Mouse (Mus musculus) cerebral cortex, adult 2 months (tissue): ENCODE measurements around the gene Krt88.

ENCODE experiments used
- WGBS: fragments of 180-500 bp; shearing (Covaris S2); methylation state at CpG from one replicate; pipeline ENCODE4 v1.1.7; 2018; 5-methylcytosine and 5-hydroxymethylcytosine counted together

Gene Krt88

DNA sequence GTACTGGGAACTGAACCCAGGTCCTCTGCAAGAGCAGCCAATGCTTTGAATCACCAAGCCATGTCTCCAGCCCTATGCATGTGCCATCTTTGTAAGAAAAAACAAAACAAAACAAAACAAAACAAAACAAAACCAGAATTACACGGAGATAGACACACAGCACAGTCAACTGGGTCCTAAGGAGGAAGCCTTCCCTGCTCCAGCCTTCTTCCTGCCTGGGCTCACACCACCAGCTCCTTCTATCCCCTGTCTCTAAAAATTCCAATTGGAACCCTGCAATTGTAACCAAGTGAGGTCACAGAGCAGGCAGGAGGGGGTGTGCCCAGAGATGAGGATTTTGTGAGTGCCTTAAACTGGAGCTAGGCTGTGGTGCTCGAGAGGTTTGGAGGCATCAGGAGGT, at the start of gene Krt88:
TSS of gene Krt88 (plus strand) at position 301 of the 400 bp plus-strand sequence.
- WGBS, result 78% methylated on average over 2 of the region's 2 CpGs

DNA sequence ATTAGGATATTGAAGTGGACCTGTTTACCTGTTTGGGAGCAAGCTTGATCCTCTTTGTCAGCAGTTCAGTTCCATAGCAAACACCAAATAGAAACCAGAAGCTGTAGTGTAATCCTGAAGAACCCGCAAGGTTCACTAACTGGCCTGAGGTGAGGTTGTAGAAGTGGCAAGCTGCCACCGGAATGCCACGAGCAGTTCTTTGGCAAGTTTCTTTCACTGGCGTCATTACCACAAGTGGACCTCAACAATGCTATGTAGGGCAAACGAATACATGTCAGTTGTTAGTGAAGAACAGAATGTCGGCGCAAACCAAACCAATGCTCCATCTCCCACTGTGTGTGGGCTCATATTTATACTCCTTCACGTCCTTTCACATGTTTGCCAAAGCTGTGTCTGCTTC, 49.3 kb upstream of the Krt88 start:
- WGBS, result 55% methylated on average over 8 of the region's 8 CpGs

DNA sequence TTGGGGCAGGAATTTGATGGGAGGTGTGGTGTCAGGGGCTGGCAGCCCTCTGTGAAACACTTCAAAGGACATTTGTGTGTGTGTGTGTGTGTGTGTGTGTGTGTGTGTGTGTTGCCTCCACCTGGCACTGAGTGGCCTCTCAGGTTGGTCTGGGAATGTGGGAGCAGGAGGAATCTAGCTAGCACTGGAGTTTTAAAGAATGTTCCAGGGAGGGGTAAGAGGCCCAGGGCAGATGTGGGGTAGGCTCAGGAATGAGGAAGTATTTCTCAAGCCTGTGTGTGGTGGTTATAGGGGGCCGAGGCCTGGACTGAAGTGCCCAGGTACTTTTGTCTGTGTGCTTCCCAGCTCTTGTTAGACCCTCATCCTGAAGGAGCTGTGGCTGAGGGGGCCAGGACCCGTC, 36.8 kb upstream of the Krt88 start, which contains the start of gene Krt7:
TSS of gene Krt7 (plus strand) at position 269 of the 400 bp plus-strand sequence.
- 75% methylated on average over 2 of the region's 2 CpGs for WGBS

DNA sequence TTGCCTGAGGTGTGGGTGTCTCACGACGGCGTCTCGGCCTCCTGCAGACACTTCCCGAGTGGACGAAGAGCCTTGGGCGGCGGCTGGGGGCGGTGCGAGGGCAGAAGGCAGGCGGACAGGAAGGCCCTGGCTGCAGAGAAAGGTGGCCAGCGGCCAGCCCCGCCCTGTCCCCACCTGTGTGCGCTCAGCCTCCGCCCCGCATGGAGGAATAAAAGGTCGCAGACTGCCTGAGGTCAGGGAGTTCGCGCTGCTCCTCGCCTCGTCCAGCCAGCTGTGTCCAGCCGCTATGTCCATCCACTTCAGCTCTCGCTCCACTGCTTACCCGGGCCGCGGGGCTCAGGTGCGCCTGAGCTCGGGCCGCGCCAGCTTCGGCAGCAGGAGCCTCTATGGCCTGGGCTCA, 35.4 kb upstream of the Krt88 start:
- 35% methylated on average over 31 of the region's 31 CpGs for WGBS

DNA sequence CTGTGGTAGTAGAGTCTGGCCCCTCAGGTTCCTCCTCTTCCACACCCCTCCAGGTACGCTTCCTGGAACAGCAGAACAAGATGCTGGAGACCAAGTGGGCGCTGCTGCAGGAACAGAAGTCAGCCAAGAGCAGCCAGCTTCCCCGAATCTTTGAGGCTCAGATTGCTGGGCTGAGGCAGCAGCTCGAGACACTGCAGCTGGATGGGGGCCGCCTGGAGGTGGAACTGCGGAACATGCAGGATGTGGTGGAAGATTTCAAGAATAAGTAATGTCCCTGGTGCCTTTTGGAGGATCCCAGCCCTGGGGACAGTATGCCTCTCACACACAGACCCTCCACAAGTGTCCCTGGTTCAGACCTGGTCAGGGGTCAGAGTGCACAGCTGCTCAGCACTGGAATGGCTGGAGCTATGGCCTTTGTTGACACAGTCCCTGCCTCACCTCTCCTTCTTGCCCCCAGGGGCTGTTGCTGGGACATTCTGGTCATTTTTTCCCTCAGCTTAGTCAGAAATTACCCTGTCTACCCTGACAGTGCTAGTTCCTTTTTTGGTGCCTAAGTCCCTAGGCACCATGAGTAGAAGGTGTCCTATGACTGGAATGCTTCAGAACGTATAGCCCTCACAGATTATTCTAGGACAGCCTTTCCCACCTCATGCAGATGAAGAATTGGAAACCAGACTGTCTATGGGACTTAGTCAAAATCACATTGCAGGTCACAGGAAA, 33.5 kb upstream of the Krt88 start:
- 64% methylated on average over 7 of the region's 7 CpGs for WGBS

DNA sequence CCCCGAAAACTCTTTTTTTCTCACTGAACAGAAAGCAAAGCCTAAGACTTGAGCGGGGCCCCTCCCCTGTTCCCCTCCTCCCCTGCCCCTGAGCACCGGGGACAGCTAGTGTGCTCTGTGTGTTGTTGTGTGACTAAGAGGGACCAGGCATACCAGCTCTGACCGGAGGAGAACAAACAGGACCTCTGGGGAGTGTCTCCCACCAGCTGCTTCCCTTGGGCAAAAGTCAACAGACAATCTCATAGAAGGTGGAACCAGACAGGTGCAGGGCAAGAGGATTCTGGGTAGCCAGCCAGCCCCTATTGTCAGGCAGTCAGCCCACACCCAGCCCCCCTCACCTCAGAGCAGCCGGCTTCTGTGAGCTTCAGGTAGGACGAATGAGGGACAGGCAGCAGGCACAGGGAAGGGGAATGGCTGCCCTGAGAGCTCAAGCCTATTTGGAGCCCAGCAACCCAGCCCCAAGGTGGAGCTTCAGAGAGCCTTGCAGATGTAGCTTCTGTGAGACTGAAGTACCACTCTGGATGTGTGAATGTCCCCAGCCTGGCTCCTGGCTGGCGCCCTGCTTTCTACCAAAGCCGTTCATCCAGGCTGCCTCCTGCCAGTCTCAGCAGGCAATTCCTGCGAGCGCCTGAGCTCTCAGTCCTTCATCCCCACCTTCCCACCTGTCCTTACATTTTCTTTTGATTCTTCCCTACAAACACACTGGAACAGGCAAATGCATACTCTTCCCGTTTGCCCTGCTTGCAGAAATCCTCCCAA, 32.6 kb upstream of the Krt88 start:
- 60% methylated on average over 11 of the region's 11 CpGs for WGBS

DNA sequence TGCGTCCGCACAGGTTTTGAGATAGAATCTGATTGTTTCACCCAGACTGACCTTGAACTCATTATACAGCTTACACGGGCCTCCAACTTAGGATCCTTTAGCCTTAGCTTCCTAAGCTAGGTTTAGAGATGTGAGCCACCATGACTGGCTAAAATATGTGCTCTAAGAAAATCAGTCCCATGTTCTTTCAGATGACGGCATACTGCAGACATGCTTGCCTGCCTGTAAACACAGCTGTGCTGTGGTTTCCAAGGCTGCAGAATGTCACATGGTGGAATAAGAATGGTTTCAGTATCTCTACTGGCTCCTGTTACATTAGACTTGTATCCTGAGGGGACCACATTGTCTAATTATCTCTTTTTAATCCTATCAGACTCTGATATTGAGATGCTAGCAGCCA, 28.6 kb upstream of the Krt88 start:
- 71% methylated on average over 4 of the region's 4 CpGs for WGBS

DNA sequence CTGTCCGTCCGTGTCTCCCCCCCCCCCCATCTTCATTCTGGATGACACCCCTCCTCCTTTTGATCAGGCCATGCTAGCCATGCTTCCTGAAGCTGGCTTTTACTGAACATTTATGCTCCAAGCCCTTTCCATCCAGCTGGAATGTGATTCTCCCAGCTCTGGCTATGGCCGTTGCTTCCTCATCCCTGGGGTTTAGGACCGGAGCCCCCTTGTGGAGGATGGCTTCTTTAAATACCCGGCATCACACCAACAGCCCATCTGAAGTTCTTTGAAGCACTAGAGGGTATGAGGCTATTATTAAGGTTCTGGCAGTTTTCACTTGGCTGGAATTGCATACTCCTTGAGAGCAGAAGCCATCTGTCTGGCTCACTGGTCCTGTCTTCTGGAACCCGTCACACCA, 26.6 kb upstream of the Krt88 start:
- WGBS, result 58% methylated on average over 6 of the region's 6 CpGs

DNA sequence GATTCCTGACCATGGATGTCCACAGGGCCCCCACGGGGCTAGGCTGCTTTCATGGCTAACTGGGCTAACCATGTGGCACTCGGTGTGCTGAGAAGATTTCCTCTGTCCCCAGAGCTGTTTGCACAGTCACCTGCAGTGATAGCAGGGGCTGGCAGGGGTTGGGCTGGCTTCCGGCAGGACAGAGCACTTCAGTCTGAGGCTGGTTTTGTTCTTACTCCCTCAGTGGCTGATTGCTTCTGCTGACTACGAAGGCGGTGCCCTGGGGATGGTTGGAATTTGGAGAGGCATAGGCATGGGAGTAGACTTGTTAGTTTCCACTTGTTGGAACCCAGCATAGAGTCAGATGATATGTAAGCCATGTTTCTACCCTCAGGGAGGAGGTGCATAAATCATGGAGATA, 22.6 kb upstream of the Krt88 start:
- WGBS, result 46% methylated on average over 5 of the region's 5 CpGs

DNA sequence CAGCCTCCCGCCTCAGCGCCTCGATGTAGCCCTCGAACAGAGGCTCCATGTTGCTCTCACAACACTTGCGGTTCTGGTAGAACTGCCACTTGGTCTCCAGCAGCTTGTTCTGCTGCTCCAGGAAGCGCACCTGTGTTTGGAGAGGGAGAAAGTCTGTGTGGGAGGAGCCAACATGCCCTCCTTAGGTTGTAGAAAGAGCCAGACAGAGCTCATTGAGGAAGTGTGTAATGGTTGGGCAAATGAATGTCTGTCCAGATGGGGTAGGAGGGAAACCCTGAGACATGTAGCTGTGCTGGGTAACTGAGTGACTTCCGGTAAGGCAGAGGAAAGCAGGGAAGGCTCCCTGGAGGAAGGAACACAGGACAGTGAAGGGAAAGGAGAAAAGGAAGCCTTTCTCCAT, 10.9 kb upstream of the Krt88 start:
- 92% methylated on average over 7 of the region's 7 CpGs for WGBS

DNA sequence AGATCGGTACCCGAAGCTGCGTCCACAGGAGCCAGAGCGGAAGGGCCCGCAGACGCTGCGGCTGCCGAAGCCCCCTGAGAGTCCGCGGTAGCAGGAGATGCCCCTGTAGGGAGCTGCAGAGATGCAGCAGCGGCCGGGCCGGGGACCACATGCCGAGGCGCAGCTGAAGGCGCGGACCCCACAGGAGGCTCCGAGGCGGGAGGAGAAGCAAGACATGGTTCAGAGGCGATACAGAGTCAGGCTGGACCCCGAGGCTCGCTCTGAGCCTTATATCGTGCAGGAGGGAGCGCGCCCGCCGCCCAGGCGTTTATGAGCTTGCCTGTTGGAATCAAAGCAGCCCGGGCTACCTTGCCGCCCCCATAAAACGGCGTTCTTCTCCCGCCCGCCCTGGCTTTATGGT, 9.0 kb upstream of the Krt88 start, which contains the start of gene Krt87:
TSS of gene Krt87 (minus strand) at position 250 of the 400 bp plus-strand sequence.
- WGBS, result 6% methylated on average over 34 of the region's 34 CpGs

DNA sequence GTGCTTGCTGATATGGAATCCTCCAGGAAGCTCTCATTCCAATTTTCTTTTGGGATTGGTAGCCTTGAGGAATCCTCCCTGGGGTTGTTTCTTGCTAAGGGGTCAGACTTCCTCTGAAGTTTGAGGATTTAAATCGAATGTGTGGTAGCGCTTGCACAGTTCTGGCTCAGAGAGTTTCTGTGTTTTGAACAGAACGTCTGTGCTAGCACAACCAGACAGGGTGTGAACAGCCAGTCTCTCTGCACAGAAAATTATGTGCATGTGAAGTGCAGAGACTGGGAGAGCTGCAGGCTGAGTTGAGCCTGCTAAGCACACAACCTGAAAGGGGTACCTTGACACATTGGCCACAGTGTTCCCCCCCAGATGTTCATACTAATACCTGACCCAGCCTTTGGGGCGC, 6.7 kb upstream of the Krt88 start:
- WGBS, result 59% methylated on average over 4 of the region's 4 CpGs

DNA sequence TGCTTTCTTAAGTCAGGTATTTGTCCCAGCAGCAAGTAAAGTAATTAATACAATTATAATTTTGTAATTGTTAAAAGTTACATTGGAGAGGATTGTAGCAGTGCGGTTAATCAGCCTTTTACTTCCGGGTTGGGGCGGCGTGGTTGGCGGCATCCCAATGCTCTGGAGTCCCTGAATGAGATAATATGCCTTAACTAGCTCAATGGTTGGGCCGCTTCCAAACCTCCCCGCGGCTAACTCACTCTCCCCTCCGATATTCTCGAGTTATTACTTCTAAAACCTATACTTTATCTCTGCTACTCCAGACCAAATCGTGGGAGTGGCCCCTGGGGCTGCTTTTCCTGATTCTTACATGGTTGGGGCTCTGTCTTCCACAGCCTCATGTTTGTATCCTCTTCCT, 972 bp upstream of the Krt88 start:
- WGBS, result 47% methylated on average over 11 of the region's 11 CpGs

DNA sequence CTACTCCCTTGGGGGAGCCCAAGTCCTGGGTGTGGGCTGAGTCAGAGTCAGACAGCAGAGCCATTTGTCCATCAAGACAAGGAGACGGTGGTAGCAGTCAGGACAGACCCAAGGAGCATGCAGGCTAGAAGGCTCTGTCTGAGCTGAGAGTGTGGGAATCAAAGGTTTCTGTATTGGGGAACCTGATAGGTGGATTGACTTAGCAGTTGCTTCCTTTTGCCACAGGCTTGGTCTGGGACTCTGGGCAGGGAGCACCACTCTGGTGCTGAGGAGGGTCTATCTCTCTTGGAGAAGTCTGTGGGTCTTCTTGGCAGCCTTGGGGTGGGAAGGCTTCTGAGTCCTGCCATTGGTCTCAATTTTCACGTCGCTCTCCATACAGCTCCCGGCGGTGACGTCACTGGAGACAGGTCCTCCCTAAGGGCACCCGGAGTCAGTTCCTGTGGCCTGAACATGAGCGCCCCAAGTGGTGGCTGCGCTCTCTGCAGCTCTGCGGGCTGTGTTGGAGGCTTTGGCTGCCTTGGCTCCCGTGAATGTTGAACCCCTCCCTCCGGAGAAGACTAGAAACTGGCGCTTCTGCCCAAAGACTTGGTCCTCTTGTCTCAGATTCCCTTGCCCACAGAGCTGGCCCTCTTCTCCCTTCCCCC, 5.7 kb downstream of the Krt88 start:
- WGBS, result 7% methylated on average over 13 of the region's 13 CpGs

DNA sequence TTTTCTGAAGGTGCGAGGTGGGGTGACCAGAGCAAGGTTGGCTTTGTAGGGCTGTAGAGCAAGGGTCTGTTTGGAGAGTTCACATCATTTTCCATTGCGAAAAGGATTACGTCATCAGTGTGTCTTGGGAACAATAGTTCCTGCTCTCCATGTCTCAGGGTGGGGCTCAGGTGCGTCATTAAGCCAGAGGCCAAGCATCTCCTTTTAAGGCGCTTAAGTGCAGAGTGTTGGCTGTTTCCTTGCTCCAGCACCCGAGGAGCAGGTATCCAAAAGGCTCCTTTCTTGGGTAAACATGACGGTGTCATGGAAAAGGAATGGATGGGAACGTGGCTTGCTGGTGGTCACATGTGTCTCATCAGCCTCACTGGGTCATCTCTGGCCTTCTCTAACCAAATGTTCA, 7.2 kb downstream of the Krt88 start:
- WGBS, result 89% methylated on average over 8 of the region's 8 CpGs

DNA sequence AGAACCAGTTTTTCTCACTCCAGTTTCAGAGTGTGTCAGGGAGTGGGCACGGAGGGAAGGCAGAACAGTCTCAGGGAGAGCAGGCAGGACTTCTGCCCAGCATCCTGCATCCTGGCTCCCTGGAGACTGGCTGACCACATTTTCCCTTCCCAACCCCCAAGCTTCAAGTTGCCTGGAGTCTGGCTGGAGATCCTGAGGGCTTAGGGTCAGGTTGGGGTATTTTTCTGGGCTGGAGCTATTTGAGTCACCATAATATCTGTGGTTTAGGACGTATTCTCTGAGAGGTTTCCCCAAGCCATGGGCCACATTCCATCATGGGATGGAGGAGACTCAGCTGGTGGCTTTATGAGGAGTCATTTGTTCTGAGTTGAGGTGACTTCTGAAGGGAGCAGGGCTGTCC, 7.7 kb downstream of the Krt88 start:
- WGBS, result 87% methylated on average over 2 of the region's 2 CpGs

DNA sequence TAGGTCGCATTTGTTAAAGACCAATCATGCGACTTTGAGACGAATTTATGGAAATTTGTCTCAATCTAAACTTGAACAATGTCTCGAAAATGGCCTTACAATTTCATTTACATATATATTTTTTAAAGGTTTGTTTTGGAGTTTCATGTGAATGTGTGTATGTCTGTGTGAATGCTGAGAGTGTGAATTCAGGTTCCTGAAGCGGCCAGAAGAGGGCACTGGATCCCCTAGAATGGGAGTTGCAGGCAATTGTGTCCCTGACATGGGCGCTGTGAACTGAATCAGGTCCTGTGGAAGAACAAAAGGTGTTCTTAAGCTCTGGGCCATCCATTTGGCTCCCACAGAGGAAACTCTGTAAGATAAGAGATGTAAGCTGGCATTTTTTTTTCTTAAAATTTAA, 8.3 kb downstream of the Krt88 start:
- WGBS, result 93% methylated on average over 6 of the region's 6 CpGs

DNA sequence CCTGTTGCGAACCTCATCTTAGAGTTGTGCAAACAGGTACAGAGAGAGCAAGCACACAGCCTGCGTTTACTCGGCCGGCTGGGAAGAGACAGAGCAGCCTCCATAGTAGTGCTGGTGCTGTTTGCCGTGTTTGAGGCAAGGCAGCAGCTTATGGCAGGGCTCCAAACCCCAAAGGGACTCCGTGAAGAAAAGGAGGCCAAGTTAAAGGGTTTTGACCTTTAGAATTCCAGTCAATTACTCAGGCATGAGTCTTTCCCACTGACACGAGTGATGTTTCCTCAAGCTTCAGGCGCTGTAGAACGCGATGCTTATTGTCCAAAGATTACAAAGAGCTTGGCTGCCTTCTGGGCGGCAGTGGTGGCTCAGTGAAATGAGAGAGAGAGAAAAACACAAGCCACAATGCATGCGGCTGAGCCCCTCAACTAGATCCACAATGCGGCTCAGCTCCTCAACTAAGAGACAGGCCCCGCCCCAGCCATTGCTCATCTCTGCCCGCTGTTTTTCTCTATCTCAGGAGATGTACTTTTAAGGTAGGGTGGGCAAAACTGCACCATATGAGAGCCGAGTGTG, 10.9 kb downstream of the Krt88 start:
- 60% methylated on average over 16 of the region's 16 CpGs for WGBS

DNA sequence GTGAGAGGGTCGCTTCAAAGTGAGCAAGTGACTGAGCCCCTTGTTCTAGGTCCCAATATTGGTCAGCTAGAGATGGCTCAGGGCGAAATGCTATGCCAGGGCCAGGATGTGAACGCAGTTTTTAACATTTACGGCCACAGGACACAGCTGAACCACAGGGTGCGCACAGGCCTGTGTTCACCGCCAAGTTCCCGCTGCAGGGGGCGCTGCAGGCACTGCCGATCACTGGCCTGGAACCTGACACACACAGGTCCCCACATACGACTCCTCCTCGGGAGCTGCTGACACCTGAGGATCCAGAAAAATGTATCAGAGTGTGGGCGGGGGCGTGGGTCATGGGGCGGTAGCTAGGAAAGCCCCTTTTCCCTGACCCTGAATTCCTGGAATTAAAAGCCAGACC, 11.7 kb downstream of the Krt88 start:
- 85% methylated on average over 14 of the region's 14 CpGs for WGBS

DNA sequence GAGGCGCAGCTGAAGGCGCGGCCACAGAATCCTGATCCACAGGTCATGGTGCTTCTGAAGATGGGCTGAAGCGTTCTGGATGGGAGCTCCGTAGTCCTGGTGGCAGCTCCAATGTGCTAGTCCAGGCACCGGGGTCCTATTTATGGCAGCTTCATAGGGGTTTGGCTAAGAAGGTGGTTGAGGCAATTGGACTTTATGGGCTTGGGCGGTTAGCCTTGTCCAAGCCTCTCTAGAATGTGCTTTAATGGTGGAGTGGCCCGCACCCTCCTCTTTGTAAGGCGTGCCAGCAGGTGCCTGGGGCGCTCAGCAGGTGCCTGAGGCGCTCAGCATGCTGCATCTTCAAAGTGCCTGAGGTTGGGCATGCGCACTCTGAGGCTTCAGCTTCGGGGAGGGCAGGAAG, 16.1 kb downstream of the Krt88 start, which contains the start of gene Krt81:
TSS of gene Krt81 (minus strand) at position 101 of the 400 bp plus-strand sequence.
- WGBS, result 88% methylated on average over 13 of the region's 13 CpGs

DNA sequence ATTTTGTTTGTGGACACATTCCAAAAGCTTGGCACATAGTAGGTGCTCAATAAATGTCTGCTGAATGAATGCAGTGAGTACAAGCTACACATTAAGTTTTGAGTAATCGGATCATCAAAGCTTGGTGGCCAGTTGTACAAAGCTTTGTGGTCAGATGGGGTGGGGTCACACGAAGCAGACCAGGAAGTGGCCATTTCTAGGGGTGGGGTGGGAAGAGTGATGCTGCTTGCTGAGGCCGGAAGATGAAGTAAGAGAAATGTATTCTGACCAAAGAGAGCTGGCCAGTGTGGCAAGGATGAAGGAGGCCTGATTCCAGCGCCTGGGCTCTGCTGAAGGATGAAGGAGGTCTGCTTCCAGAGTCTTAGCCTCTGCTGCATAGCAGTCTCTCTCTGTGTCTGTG, 21.5 kb downstream of the Krt88 start:
- WGBS, result 88% methylated on average over 4 of the region's 4 CpGs

DNA sequence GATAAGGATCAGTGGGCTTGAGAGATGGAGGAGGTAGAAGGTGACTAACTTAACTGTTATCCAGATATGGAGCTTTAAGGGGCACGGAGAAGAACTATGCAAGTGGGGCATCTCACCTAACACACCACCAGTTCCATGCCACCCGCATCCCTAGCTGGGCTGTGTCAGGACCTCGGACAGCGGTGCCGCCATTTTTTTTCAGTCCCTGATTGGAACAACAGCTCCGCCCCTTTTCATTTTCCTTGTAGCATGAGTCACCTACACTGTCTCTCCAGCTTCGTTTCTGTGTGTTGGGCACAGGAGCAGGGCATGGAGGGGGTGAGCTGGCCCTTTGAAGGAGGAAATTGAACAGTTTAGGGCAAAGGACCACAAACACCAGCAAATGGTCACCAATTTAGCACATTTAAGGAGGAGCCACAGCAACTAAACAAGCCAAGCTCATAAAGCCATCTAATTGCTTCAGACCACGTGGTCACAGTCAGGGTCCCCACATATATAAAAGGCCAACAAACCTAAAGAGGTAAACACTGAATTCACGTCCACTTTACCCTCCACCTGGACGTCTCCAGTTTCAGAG, 25.5 kb downstream of the Krt88 start, which contains the start of gene Krt86:
TSS of gene Krt86 (plus strand) at position 527 of the 577 bp plus-strand sequence.
- 59% methylated on average over 10 of the region's 10 CpGs for WGBS
